Mouse (Mus musculus) layer of hippocampus, postnatal 10 days (tissue): ENCODE measurements at regions not wholly inside any gene's neighbourhood (a gene's known extent, or its start where the extent isn't known, plus 50 kb on each side); places are given as distances from the start of the nearest gene placed in this dataset.

Experiments
- DNase-seq, 2 experiments: peaks; one replicate each; pipeline ENCODE4 v3.0.0; 2021; ENCODE audit warnings: low spot score in 2 of 2

DNA sequence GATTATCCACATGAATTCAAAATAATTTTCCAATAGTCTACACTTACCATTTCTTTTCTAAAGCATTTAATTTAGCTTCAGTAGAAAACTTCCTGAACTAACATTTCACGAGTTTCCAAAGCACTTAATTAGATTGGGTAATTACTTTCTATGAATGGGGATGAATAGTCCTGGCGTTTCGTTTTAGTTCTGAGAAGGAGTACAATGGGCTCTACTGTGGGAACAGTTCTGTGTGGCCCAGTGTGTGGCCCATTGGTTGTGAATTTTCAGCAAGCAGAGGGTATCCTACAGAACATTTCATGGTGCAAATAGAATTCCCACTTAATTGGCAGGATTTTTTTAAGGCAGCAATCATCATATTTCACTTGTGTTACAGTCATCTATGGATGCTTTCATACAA, 95.5 kb downstream of the 1700017N19Rik start:
- DNase-seq: no peak

DNA sequence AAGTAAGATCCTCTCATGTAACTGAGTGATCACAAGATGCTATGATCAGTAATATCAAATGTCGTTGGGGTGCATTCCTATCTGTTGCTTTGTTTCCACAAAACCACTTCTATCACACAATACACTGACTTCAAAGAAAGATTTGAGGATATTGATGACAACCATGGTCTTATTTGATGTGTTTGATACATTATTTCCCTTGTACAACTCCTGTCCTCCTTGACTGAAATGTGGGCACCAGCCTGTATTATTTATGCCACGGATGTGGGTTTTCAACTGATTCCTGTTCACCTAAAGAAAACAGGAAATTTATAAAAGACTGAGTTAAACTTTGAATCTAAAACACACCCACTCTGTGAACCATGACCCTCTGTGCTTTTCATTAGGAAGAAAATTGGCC, 105.7 kb downstream of the 1700017N19Rik start:
- DNase-seq: no peak

GRCm38 (mm10) chr10:100699206-100699605, 108.9 kb downstream of the 1700017N19Rik start:
- DNase-seq: no peak

GRCm38 (mm10) chr10:100700281-100701205, 110.3 kb downstream of the 1700017N19Rik start:
- peak in 1 of 2 experiments; percentile 18 for DNase-seq

DNA sequence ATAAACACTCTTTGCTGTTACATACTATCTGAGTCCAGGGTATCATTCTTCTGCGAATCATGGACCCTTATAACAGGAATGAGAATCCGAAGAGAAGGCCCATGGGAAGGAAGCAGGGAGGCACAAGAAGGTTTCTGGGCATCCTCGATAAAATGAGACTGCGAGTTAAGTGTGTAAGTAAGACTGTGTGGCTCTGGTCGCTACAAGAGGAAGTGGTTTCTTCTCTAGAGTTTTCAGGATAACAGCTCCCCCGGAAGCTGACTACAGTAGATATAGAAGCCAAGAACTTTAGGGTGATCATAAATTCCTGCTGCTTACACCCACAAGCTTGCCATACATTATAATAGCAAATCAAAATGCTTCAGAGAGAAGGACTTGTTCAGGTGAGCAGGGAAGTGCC, 111.7 kb downstream of the 1700017N19Rik start:
- no peak for DNase-seq

- DNase-seq: no peak
Measured at GRCm38 (mm10) chr10:100716084-100716667, 125.9 kb downstream of the 1700017N19Rik start.

DNA sequence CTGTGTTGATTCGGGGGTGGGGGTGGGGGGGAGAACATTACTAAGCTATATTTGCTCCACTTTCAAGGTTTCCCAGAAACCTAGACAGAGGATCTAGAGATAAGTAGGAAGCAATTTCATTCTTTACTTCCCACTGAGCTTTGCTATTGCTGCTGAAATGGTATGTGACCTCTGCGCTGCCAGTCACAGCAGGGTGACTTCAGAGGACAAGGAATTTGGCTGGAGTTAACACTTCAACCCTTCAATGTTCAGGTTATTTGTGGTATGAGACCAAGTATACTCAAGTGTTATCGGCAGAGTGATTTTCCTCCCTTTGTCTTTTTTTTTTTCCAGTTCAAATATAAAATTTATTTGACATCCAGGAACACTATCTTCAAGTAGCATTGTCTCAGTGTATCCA, 128.3 kb downstream of the 1700017N19Rik start:
- no peak for DNase-seq

GRCm38 (mm10) chr10:100741269-100741668, 151.0 kb downstream of the 1700017N19Rik start:
- DNase-seq: no peak

GRCm38 (mm10) chr10:100742065-100742464, 151.8 kb downstream of the 1700017N19Rik start:
- DNase-seq: peak; percentile 88 to 90

DNA sequence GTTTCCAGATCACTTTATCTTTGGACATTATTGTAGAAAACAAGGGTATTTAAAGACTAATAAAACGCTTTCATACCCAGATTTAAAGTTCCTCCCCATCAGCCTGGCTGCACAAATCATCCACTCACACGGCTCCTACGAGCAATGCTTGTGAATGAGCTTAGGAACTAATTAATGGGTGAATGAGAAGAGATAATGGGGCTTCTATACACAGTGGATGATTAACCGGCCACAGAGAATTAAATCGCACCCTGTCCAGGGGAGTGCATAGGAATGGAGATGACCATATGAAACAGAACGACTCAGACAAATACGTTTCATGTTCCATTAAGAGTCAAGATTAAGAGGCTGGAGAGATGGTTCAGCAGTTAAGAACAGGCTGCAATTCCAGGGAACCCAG, 155.9 kb downstream of the 1700017N19Rik start:
- DNase-seq: no peak

- DNase-seq: no peak
Measured at GRCm38 (mm10) chr10:100754957-100755356, 164.7 kb downstream of the 1700017N19Rik start.

DNA sequence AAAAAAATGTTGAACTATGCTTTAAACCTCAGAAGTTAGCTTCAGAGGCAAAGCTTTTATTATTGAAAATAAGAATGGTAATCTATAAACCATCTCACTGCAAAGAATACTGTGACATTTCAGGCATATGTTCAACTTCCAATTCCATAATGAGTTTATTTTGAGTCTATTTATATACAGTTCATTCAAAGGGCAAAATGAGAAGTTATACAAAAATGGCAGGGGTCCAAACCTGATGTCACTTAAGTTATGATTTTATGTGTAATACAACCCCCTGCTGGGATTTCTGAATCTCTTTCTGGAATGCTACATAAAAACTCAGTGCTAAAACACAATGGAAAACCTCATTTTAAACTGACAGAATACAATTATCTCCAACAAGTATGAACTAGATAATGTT, 184.0 kb downstream of the 1700017N19Rik start:
- no peak for DNase-seq

DNA sequence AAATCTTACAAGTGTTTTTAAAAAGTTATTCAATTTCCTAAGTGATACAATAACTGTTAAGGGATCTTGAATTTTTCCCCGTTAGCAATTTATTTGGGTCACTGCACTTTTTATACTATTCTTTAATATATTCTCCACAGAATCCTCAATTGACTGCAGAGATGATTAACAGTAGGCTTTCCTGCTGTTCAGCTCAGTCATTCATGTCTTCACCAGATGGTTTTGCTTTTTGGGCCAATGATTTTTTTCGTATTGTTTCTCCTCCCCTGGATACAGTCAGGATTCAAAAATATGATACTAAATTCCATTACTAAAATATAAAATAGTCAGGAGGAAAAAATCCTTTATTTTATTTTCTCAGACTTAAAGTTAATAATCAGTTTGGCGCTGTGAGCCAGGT, 201.9 kb downstream of the 1700017N19Rik start:
- no peak for DNase-seq

DNA sequence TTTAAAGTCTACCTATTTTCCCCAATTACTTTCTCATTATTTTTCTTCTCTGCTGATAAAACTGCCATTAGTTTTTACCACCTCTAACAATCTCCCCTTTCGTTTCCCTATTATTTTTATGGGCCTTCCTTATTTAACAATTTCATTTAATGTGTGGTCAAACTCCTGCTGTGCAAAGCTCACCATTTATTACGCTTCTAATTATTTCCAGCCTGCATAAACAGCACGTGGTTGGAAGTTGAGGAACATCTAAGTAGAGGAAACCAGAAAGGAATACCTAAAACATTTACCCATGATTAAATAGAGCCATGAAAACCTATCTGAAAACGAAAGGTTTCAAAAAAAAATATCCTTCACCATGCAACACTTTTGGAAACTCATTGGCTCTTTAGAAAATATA, 202.3 kb downstream of the 1700017N19Rik start:
- DNase-seq: no peak

- DNase-seq: no peak
Measured at GRCm38 (mm10) chr10:100795215-100795972, 205.1 kb downstream of the 1700017N19Rik start.

- no peak for DNase-seq
Measured at GRCm38 (mm10) chr10:100811639-100812038, 221.4 kb downstream of the 1700017N19Rik start.

DNA sequence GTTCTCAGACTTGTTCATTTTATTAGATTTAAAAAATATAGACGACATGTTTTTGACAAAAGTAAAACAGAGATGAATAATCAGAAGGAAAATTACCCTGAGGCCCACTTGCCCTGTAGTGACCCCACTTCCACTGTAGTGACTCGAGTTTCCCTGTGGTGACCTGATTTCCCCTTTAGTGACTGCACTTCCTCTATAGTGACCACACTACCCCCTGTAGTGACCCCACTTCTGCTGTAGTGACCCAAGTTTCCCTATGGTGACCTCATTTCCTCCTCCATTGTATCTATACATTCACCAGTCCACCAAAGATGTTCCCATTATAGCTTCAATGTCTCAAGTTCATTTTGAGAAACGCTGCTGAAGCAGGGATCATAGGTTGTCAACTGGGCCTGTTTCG, 244.5 kb downstream of the 1700017N19Rik start:
- no peak for DNase-seq

DNA sequence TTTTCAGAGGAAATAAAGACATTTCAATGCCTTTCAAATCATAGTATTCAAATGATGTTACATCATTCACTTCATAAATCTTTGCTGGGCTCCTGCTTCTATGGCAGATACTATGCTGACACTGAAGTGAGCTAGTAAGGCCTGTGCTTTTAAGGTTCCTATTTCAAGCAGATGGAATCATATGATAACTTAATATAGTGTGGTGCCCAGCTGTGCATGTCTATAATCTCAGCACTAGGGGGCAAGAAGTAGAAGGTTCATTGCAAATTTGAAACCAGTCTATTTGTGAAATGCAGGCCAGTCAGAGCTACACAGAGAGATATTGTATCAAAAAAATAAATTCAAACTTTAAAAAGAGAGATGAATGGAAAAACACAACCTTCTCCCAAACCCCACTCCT, 262.9 kb downstream of the 1700017N19Rik start:
- DNase-seq: no peak

DNA sequence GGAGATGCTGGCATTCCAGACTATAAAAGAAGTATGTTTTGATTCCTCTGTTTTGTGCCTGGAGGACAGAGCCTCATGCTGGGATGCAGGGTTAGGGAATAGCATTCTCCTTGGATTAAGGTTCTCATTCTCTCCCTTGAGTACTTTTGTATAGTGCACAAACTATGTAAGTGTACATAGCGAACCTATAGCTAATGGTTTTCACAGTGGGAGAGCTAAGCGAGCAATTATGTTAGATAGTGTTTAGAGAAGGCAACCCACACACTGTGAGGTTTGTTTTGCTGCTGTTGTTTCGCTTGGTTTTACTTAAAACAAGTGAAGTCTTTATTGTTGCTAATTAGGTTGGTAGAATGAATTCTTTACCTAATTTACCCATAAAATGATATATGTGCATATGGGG, 266.2 kb downstream of the 1700017N19Rik start:
- no peak for DNase-seq

DNA sequence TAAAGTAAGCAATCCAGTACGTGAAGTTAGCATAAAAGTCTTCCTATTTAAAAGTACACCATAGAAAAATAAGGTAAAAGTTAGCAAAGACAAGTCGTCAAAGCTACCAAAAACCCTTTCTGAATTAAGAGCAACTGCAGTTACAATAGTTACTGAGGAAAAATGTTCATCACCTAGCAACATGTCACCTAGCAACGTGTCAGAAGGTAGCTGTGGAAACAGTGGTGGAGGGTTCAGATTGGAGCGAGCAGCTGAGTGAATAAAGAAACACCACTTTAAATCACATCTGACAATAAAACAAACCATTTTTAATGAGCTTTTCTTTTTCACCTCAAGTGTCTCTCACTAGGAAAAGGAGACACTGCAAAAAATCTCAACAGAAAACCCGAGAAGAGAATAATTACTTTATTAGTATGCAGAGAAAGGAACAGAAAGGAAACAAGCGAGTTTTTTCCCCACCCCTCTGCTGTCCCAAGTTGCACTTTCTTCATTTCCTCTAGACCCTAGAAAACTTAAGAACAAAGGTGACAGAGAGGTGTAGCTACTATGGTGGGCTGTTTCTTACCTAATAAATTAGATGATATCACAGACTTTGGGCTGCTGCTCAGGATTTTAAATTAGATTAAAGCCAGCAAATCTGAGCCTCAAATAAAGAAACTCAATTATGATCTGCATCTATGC, 275.4 kb downstream of the 1700017N19Rik start:
- peak; percentile 19 to 50 for DNase-seq

DNA sequence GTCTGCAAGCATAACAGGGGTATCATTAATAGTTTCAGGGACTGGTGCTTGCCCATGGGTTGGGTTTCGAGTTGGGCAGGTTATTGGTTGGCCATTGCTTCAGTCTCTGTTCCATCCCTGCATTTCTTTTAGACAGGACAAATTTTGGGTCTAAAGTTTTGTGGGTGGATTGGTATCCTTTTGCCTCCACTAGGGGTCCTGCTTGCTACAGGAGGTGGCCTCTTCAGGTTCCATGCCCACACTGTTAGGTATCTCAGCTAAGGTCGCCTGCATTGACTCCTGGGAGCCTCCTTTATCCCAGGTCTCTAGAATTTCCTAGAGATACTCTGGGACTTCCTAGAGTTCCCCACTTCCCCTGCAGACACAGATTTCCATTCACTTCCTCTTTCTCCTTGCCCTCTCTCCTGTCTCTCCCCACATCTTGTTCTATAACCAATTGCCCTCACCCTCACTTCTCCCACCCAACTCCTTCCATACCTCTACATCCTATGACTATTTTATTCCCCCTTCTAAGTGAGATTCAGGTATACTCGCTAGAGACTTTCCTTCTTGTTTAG, 278.2 kb downstream of the 1700017N19Rik start:
- no peak for DNase-seq
